Mouse (Mus musculus) megakaryocyte, embryonic 14.5 days (primary cell): ENCODE results near the gene Bpifc.

ENCODE experiments used
- FLI1 ChIP-seq: IDR thresholded peaks from 2 replicates; pipeline ENCODE4 v1.6.1; 2012; ENCODE audit warnings: low read length, inconsistent platforms, mixed read lengths
- GATA1 ChIP-seq: IDR thresholded peaks from 3 replicates; pipeline ENCODE4 v1.6.1; 2012; ENCODE audit warnings: mixed read lengths, low read length, inconsistent platforms, borderline replicate concordance

DNA sequence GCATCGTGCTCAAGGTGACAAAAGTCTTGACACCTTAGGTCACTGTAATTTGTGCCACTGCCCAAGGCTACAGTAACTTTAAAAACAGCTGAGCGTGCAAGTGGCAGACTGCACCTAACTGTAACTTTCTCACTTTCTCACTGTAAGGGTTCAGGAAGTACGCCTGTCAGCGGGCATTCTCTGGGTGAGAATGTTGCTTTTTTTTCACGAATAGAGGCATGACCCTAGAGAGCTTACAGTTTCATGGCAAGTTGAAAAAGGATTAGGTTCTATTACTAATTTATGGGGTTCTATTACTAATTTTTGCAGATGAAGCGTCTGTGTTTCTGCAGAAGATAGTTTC, 10.8 kb upstream of the Bpifc start:
- TF ChIP-seq FLI1 (no peak), GATA1 (no peak)
